Mouse (Mus musculus) kidney, embryonic 14.5 days (tissue): ENCODE data around the gene Bsx. TPM values are rescaled to one million over a fixed set of nuclear protein-coding genes. Genes with fewer than 3 reads are reported as not detected.

ENCODE experiments used
- ATAC-seq: fragments of 200-750 bp; cut with Nextera tagmentation; 2 replicates; pipeline ENCODE4 v1.8.0; 2017; ENCODE audit warnings: moderate number of reproducible peaks, mild to moderate bottlenecking, moderate TSS enrichment, moderate library complexity; ENCODE audit not compliant: low FRiP score, low TSS enrichment
- H3K27ac ChIP-seq: fragments of 300-500 bp; sonication (generic); 2 replicates; pipeline ENCODE4 v1.5.1; 2014; ENCODE audit warnings: low read depth, mild to moderate bottlenecking, low read length, moderate library complexity, mixed read lengths
- H3K27me3 ChIP-seq: fragments of 300-500 bp; sonication (generic); 2 replicates; pipeline ENCODE4 v1.6.1; 2014; ENCODE audit warnings: mild to moderate bottlenecking, low read length; ENCODE audit not compliant: control insufficient read depth, insufficient read depth
- H3K36me3 ChIP-seq: fragments of 300-500 bp; sonication (generic); 2 replicates; pipeline ENCODE4 v1.6.1; 2014; ENCODE audit warnings: low read length, mixed read lengths; ENCODE audit not compliant: control insufficient read depth, insufficient read depth
- H3K4me1 ChIP-seq: fragments of 300-500 bp; sonication (generic); 2 replicates; pipeline ENCODE4 v1.6.1; 2014; ENCODE audit warnings: low read length, mixed read lengths; ENCODE audit not compliant: control insufficient read depth, insufficient read depth
- H3K4me2 ChIP-seq: fragments of 300-500 bp; sonication (generic); replicated peaks from 2 replicates; pipeline ENCODE4 v1.6.1; 2014; ENCODE audit warnings: low read depth, mild to moderate bottlenecking, low read length
- H3K4me3 ChIP-seq: fragments of 300-500 bp; sonication (generic); 2 replicates; pipeline ENCODE4 v1.5.1; 2014; ENCODE audit warnings: mild to moderate bottlenecking, low read length
- H3K9ac ChIP-seq: fragments of 300-500 bp; sonication (generic); 2 replicates; pipeline ENCODE4 v1.6.1; 2014; ENCODE audit warnings: low read depth, mild to moderate bottlenecking, low read length, moderate library complexity
- H3K9me3 ChIP-seq: fragments of 300-500 bp; sonication (generic); 2 replicates; pipeline ENCODE4 v1.6.1; 2016; ENCODE audit warnings: low read length; ENCODE audit not compliant: control insufficient read depth
- whole genome bisulfite sequencing: fragments of 180-500 bp; shearing (Covaris S2); extraction: QIAGEN DNeasy Blood & Tissue Kit; methylation state at CpG from one replicate; pipeline ENCODE4 v1.1.7; 2014; 5-methylcytosine and 5-hydroxymethylcytosine counted together
- polyA plus RNA-seq: library from polyadenylated mRNA; unstranded; fragments of >200 nt; fragmentation: Nextera tagmentation; extraction: Ambion mirVana; gene quantifications from 2 replicates; pipeline ENCODE4 v1.2.1, GENCODE M21; 2014

The Bsx gene
- polyA plus RNA-seq, 1 experiment from 2014 or later, result not detected

GRCm38 (mm10) chr9:40870331-40870730, 3.6 kb upstream of the Bsx start:
- Histone ChIP-seq H3K36me3 (no peaks in the 10 kb centered on the region), H3K27ac (no peak overlapping the region), H3K4me1 (no peaks in the 10 kb centered on the region), H3K27me3 (peaks cover 64% of the 10 kb centered on the region), H3K4me2 (no peak overlapping the region), H3K4me3 (no peak overlapping the region), H3K9ac (no peak overlapping the region), H3K9me3 (no peaks in the 10 kb centered on the region)
- 78% methylated on average over 5 of the region's 5 CpGs for WGBS
- ATAC-seq, result no peak

DNA sequence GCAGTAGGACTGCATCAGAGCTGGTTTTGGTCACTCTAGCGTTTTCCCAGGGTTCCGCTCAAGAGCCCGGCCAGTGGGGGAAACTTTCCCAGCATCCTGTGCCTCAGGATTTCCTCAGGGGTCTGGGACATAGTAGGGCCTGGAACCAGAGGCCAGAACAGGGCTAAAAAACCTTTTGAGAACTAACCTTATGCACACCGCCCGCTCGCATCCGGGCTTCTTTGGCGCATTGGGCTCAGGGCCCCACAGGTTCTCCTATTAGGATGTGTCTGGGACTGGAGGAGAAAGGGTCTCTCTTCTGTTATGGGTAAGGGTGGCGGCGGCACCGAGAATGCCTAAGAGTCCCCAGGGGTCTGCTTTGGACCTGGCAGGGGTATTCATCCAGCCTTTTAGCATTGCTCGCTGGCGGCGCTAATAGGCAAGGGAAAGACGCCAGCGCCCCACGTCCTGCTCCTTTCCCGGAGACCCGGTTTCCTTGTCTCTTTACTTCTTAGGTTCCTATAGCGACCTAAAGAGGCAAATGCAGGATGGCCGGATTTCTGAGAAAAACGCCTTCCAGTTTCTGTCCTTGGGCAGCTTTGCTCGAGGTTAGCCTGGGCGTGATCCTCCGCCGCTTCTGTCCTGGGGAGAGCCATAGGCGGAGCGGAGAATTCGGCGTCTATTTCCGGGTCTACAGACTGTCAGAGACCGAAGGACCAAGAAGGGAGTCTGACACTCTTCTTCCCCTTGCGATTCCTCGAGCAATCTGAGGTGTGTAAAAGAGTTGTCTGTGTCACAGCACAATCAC, 2.4 kb upstream of the Bsx start:
- no peaks in the 10 kb centered on the region for H3K9me3 ChIP-seq
- WGBS, result 2% methylated on average over 34 of the region's 34 CpGs
- no peak overlapping the region for H3K9ac ChIP-seq
- H3K4me1 ChIP-seq, result no peaks in the 10 kb centered on the region
- peak overlapping the region; percentile 22; the same call in 1 of the 2 replicates for H3K4me3 ChIP-seq
- H3K36me3 ChIP-seq, result no peaks in the 10 kb centered on the region
- ATAC-seq, result no peak
- H3K27me3 ChIP-seq, result peaks cover 75% of the 10 kb centered on the region
- no peak overlapping the region for H3K27ac ChIP-seq
- H3K4me2 ChIP-seq, result 0 out of 2 replicates have a peak overlapping the region, but pooled peaks have one; percentile 8

DNA sequence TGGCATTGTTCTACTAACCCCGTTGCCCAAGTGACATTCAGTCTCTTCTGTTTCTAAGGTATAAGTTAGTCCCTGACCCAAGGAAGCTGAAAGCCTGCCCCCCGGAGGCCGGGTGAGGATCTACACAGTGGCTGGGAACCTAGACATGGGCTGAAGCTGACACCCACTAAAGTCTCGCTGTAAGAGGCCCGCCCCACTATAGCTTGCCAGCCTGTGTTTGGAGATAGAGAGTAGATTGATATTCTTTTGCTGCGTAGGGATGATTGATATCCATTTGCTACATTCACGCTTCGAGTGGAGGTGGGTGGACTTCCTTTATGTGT, 1.8 kb upstream of the Bsx start:
- H3K4me2 ChIP-seq, result no peak overlapping the region

GRCm38 (mm10) chr9:40874961-40875360, 1.0 kb downstream of the Bsx start:
- ATAC-seq, result no peak
- Histone ChIP-seq H3K4me2 (no peak overlapping the region), H3K27ac (no peak overlapping the region), H3K9ac (no peak overlapping the region), H3K4me3 (no peak overlapping the region), H3K9me3 (no peaks in the 10 kb centered on the region), H3K36me3 (no peaks in the 10 kb centered on the region), H3K27me3 (peaks cover 96% of the 10 kb centered on the region), H3K4me1 (peaks cover 5% of the 10 kb centered on the region; the same call in 1 of the 2 replicates)
- WGBS, result 7% methylated on average over 4 of the region's 4 CpGs

More for the DNA sequence above, 1.8 kb upstream of the Bsx start:
- no peak overlapping the region for H3K4me3 ChIP-seq
- H3K36me3 ChIP-seq, result no peaks in the 10 kb centered on the region
- no peak for ATAC-seq
- H3K27ac ChIP-seq, result no peak overlapping the region
- H3K9me3 ChIP-seq, result no peaks in the 10 kb centered on the region
- no peak overlapping the region for H3K9ac ChIP-seq
- no peaks in the 10 kb centered on the region for H3K4me1 ChIP-seq
- WGBS, result 4% methylated on average over 8 of the region's 8 CpGs
- H3K27me3 ChIP-seq, result peaks cover 80% of the 10 kb centered on the region

DNA sequence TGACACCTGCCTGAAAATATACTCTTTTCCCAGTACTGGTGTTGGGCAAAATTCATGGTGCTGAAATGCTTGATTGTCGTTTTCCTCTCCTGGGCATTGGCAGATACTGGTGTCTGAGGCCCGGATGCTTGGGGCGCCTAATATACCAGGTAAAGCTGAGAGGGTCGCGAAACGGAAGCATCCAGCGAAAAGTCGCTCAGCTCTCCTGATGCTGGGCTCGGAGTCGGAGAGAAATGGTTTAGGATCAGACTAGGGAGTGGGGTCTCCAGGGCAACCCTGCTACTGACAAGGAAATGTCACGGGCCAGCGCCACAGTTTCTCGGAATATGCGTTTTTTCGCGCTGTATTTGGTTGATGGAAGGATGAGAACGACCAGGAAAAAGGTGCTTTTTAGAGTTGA, 1.5 kb downstream of the Bsx start:
- H3K36me3 ChIP-seq, result no peaks in the 10 kb centered on the region
- no peak overlapping the region for H3K4me3 ChIP-seq
- peaks cover 5% of the 10 kb centered on the region; the same call in 1 of the 2 replicates for H3K4me1 ChIP-seq
- no peak for ATAC-seq
- H3K9ac ChIP-seq, result no peak overlapping the region
- no peak overlapping the region for H3K27ac ChIP-seq
- H3K27me3 ChIP-seq, result peaks cover 96% of the 10 kb centered on the region
- no peaks in the 10 kb centered on the region for H3K9me3 ChIP-seq
- no peak overlapping the region for H3K4me2 ChIP-seq
- WGBS, result under 1% methylated on average over 17 of the region's 17 CpGs

DNA sequence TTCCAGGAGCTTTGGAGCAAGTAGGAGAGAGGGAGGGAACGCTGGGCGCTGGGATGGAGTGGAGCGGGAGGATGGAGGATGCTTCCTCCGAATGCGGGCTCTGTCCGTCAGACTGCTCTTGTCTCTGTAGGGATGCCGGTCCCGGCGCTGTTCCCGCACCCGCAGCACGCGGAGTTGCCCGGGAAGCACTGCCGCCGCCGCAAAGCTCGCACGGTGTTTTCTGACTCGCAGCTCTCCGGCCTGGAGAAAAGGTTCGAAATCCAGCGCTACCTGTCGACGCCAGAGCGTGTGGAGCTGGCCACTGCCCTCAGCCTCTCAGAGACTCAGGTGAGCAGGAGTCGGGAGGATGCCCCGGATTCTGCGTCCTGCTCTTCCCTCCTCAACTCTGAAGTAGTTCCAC, 2.2 kb downstream of the Bsx start:
- Histone ChIP-seq H3K36me3 (no peaks in the 10 kb centered on the region), H3K4me2 (no peak overlapping the region), H3K9me3 (no peaks in the 10 kb centered on the region), H3K4me3 (no peak overlapping the region), H3K27me3 (peaks cover 99% of the 10 kb centered on the region), H3K9ac (no peak overlapping the region), H3K4me1 (peaks cover 5% of the 10 kb centered on the region; the same call in 1 of the 2 replicates), H3K27ac (no peak overlapping the region)
- WGBS, result 2% methylated on average over 29 of the region's 29 CpGs
- no peak for ATAC-seq

DNA sequence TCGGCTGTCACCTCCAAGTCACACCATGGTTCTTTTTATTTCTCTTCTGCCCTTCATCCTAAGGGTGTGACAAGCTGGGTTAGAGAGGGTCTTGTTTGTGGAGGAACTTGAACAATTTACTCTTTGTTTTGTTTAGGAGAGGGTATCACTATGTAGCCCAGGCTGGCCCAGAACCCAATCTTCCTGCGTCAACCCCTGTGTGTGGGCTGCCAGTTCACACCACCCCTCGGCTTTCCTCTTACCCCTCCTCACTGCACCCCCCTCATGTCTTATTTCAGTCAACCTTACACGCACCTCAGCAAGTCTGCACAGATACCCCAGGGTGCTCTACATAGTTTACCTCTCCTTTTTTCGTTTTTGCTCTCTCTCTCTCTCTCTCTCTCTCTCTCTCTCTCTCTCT, 2.8 kb downstream of the Bsx start:
- ATAC-seq, result no peak
- no peak overlapping the region for H3K9ac ChIP-seq
- H3K4me2 ChIP-seq, result no peak overlapping the region
- H3K4me1 ChIP-seq, result peaks cover 5% of the 10 kb centered on the region; the same call in 1 of the 2 replicates
- 2% methylated on average over 5 of the region's 5 CpGs for WGBS
- H3K27me3 ChIP-seq, result peaks cover 99% of the 10 kb centered on the region
- no peak overlapping the region for H3K4me3 ChIP-seq
- no peak overlapping the region for H3K27ac ChIP-seq
- no peaks in the 10 kb centered on the region for H3K9me3 ChIP-seq
- no peaks in the 10 kb centered on the region for H3K36me3 ChIP-seq

- Histone ChIP-seq H3K9ac (no peak overlapping the region), H3K4me1 (peaks cover 5% of the 10 kb centered on the region; the same call in 1 of the 2 replicates), H3K27me3 (peaks cover 96% of the 10 kb centered on the region), H3K4me3 (peak overlapping the region; percentile 27), H3K9me3 (no peaks in the 10 kb centered on the region), H3K4me2 (peak overlapping the region; percentile 19), H3K27ac (no peak overlapping the region), H3K36me3 (no peaks in the 10 kb centered on the region)
- ATAC-seq, result no peak
- WGBS, result under 1% methylated on average over 42 of the region's 42 CpGs
Observed at GRCm38 (mm10) chr9:40877146-40877880, 3.4 kb downstream of the Bsx start.

- H3K27ac ChIP-seq, result no peak overlapping the region
- no peaks in the 10 kb centered on the region for H3K36me3 ChIP-seq
- no peaks in the 10 kb centered on the region for H3K9me3 ChIP-seq
- no peak for ATAC-seq
- peaks cover 5% of the 10 kb centered on the region; the same call in 1 of the 2 replicates for H3K4me1 ChIP-seq
- WGBS, result 1% methylated on average over 29 of the region's 29 CpGs
- H3K27me3 ChIP-seq, result peaks cover 90% of the 10 kb centered on the region
- no peak overlapping the region for H3K9ac ChIP-seq
- peak overlapping the region; percentile 19 for H3K4me2 ChIP-seq
- H3K4me3 ChIP-seq, result peak overlapping the region; percentile 27
Observed at GRCm38 (mm10) chr9:40877881-40878235, 3.9 kb downstream of the Bsx start.
